ENCODE assay signal across 8 mouse cellular contexts in the genomic region with DNA sequence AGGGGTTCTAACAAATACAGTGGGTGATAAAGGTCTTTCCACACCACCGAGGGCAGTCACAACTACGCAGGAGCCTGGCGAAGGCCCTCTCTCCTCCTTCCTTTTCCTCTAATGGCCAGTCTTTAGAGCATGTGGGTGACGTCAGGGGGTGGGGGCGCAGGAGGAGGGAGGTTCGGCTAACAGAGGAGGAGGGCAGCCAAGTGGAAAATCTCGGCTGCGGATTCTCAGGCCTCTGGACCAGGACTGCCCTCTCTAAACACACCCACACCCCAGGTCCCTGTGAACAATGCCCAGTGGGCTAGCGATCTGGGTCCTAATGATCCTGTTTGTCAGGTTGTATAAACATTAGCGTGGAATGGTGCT. TPM values are rescaled to one million over a fixed set of nuclear protein-coding genes. Genes with fewer than 3 reads are reported as not detected.
DNase-seq lines count a peak whose midpoint lies in the region; ATAC-seq and TF ChIP-seq lines count a peak whose summit lies in the region.

No protein-coding gene starts in this region.

- peak; percentile 88 for ATAC-seq in hindbrain, embryonic 15.5 days (ENCODE audit: low FRiP score, low read depth)

- peak overlapping the region; percentile 83 for H3K27ac ChIP-seq in gastrocnemius, adult 2 months
- H3K27ac ChIP-seq in hindbrain, embryonic 15.5 days (replicated peaks): peak overlapping the region; percentile 97

- H3K27me3 ChIP-seq in hindbrain, embryonic 15.5 days: no peaks in the 10 kb centered on the region

- H3K36me3 ChIP-seq in hindbrain, embryonic 15.5 days: peaks cover 8% of the 10 kb centered on the region; the same call in 1 of the 2 replicates

- peak overlapping the region; percentile 72 for H3K4me2 ChIP-seq in hindbrain, embryonic 15.5 days

- peak overlapping the region; percentile 88 for H3K9ac ChIP-seq in hindbrain, embryonic 15.5 days

- peaks cover 24% of the 10 kb centered on the region for H3K4me1 ChIP-seq in hindbrain, embryonic 15.5 days (replicated peaks)

- no peak for TF ChIP-seq CTCF in gastrocnemius, adult 2 months (IDR thresholded peaks at IDR 0.05)

- no peaks in the 10 kb centered on the region for H3K9me3 ChIP-seq in hindbrain, embryonic 15.5 days

- peak overlapping the region; percentile 88 for H3K4me3 ChIP-seq in gastrocnemius, adult 2 months
- H3K4me3 ChIP-seq in hindbrain, embryonic 15.5 days: peak overlapping the region; percentile 68

- 1% methylated on average over 10 of the region's 10 CpGs for WGBS in hindbrain, embryonic 15.5 days

- peak; percentile 88 to 95 for DNase-seq in adrenal gland, adult (ENCODE audit: inconsistent age in 2 of 2, low spot score in 1 of 2)
- peak; percentile 68 to 81 for DNase-seq in cerebellum, postnatal 4 days (ENCODE audit: low spot score in 2 of 2)
- DNase-seq in gastrocnemius, adult 2 months: peak; percentile 85
- DNase-seq in left cerebral cortex, adult 11 months (ENCODE audit: low spot score): peak; percentile 55
- DNase-seq in lung, postnatal 14 days: peak; percentile 85
- DNase-seq in retina, postnatal 7 days (ENCODE audit: low read depth, low spot score): peak; percentile 61
- no peak for DNase-seq in thymus, adult 18-20 months

- intact Hi-C loops in gastrocnemius, adult 2 months (cut with DNase I): loop anchor here (2.0 kb wide), 1 partner anchor 17 kb away; no protein-coding TSS in a partner anchor

RNA-seq across cellular contexts. Expression of a gene that starts 17.8 kb away (rescaled TPM):
- 1 to 10 TPM; 4.0 to 8.1 TPM for total RNA-seq in gastrocnemius, adult 2 months (2021)
- polyA plus RNA-seq in hindbrain, embryonic 15.5 days (2015; fragmentation: Nextera tagmentation; extraction: Ambion mirVana): 202 and 215 TPM in 2 replicates

RNA-seq across cellular contexts. Expression of a gene that starts 47.0 kb away (rescaled TPM):
- not detected for total RNA-seq in gastrocnemius, adult 2 months (2021)
- not detected in 2 replicates for polyA plus RNA-seq in hindbrain, embryonic 15.5 days (2015; fragmentation: Nextera tagmentation; extraction: Ambion mirVana)

RNA-seq across cellular contexts. Expression of a gene that starts 47.1 kb away (rescaled TPM):
- 1 to 10 TPM; 1.5 to 2.7 TPM for total RNA-seq in gastrocnemius, adult 2 months (2021)
- 2.4 and 3.1 TPM in 2 replicates for polyA plus RNA-seq in hindbrain, embryonic 15.5 days (2015; fragmentation: Nextera tagmentation; extraction: Ambion mirVana)

Comparison
In these comparisons a context has a peak if more than half of its experiments do, and no peak if none do; other contexts are left out.
1. DNase-seq: peak in adrenal gland, adult (2 of 2), cerebellum, postnatal 4 days (2 of 2), gastrocnemius, adult 2 months (single experiment), left cerebral cortex, adult 11 months (single experiment), lung, postnatal 14 days (single experiment) and retina, postnatal 7 days (single experiment); none in thymus, adult 18-20 months (0 of 2).